Mouse (Mus musculus) spleen, adult 2 months (tissue): ENCODE measurements around the gene Carns1.

Source experiments
- CTCF ChIP-seq: fragments of 200-500 bp; IDR thresholded peaks from 2 replicates; pipeline ENCODE4 v1.5.1; 2011; ENCODE audit warnings: mild to moderate bottlenecking, inconsistent platforms; ENCODE audit not compliant: insufficient read depth, insufficient read length, insufficient replicate concordance; ENCODE audit errors: extremely low read depth
- POLR2A ChIP-seq: fragments of 200-500 bp; IDR thresholded peaks from 2 replicates; pipeline ENCODE4 v1.6.1; 2011; ENCODE audit warnings: low read depth, low read length, inconsistent platforms

DNA sequence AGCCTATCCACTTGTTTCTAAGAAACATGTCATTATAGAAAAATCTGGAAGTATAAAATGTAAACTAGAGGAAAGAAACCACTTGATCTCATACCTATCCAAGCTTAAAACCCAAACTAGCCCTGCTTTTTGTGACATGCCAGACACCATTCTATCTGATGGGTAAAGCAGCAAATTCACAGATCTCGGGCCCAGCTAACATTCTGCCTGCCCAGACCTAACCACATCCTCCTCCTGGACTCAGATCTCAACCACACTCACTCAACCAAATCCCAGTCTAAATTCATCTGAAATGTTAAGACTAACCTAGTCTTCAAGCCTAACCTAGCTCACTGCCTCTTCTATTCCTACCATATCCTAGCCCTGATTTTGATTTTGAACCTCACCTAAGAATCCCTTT lies 43.5 kb upstream of the Carns1 start:
- no peak for TF ChIP-seq CTCF
- no peak for TF ChIP-seq POLR2A
